In genomic region chr14:25377900-25378716, GRCm38 (mm10) we compare ENCODE assay signal across 8 mouse cellular contexts.
DNase-seq lines count a peak whose midpoint lies in the region; ATAC-seq lines count a peak whose summit lies in the region.

No protein-coding gene starts in this region.

- H3K9ac ChIP-seq in embryonic facial prominence, embryonic 15.5 days = peak overlapping the region; percentile 56
- H3K9ac ChIP-seq in heart, embryonic 12.5 days = peak overlapping the region; percentile 81
- H3K9ac ChIP-seq in kidney, embryonic 16.5 days (replicated peaks; ENCODE audit: low read length) = peak overlapping the region; percentile 87

- H3K36me3 ChIP-seq in erythroblast, embryonic 14.5 days (ENCODE audit: control insufficient read depth) = no peaks in the 10 kb centered on the region
- no peaks in the 10 kb centered on the region for H3K36me3 ChIP-seq in embryonic facial prominence, embryonic 15.5 days
- no peaks in the 10 kb centered on the region for H3K36me3 ChIP-seq in heart, embryonic 12.5 days
- H3K36me3 ChIP-seq in kidney, embryonic 16.5 days (ENCODE audit: insufficient read depth, low read length) = no peaks in the 10 kb centered on the region

- H3K27ac ChIP-seq in embryonic facial prominence, embryonic 15.5 days (replicated peaks) = peak overlapping the region; percentile 99
- H3K27ac ChIP-seq in heart, embryonic 12.5 days (ENCODE audit: poor library complexity, severe bottlenecking) = peak overlapping the region; percentile 100
- H3K27ac ChIP-seq in kidney, embryonic 16.5 days (ENCODE audit: low read length) = peak overlapping the region; percentile 99

- H3K4me3 ChIP-seq in erythroblast, embryonic 14.5 days (replicated peaks) = peak overlapping the region; percentile 34
- peak overlapping the region; percentile 51 for H3K4me3 ChIP-seq in embryonic facial prominence, embryonic 15.5 days (replicated peaks)
- peak overlapping the region; percentile 52 for H3K4me3 ChIP-seq in heart, embryonic 12.5 days
- peak overlapping the region; percentile 48 for H3K4me3 ChIP-seq in kidney, embryonic 16.5 days (ENCODE audit: low read length)

- H3K4me2 ChIP-seq in embryonic facial prominence, embryonic 15.5 days (replicated peaks) = peak overlapping the region; percentile 64
- H3K4me2 ChIP-seq in heart, embryonic 12.5 days = peak overlapping the region; percentile 68
- peak overlapping the region; percentile 70 for H3K4me2 ChIP-seq in kidney, embryonic 16.5 days (replicated peaks; ENCODE audit: low read depth, low read length)

- DNase-seq in liver = peak; percentile 70
- DNase-seq in spleen, postnatal 36 days (ENCODE audit: low spot score in 2 of 2) = peak; percentile 81 to 84

- under 1% methylated on average over 43 of the region's 54 CpGs for WGBS in embryonic facial prominence, embryonic 15.5 days
- under 1% methylated on average over 52 of the region's 54 CpGs for WGBS in heart, embryonic 12.5 days
- under 1% methylated on average over 53 of the region's 54 CpGs for WGBS in kidney, embryonic 16.5 days

- H3K4me1 ChIP-seq in erythroblast, embryonic 14.5 days (ENCODE audit: control insufficient read depth) = peaks cover 3% of the 10 kb centered on the region
- H3K4me1 ChIP-seq in embryonic facial prominence, embryonic 15.5 days = peaks cover 44% of the 10 kb centered on the region
- peaks cover 49% of the 10 kb centered on the region for H3K4me1 ChIP-seq in heart, embryonic 12.5 days (replicated peaks)
- H3K4me1 ChIP-seq in kidney, embryonic 16.5 days (ENCODE audit: insufficient read depth, low read length) = peaks cover 65% of the 10 kb centered on the region

- H3K27me3 ChIP-seq in erythroblast, embryonic 14.5 days (ENCODE audit: control insufficient read depth) = peaks cover 53% of the 10 kb centered on the region
- H3K27me3 ChIP-seq in embryonic facial prominence, embryonic 15.5 days = no peaks in the 10 kb centered on the region
- H3K27me3 ChIP-seq in heart, embryonic 12.5 days (replicated peaks) = no peaks in the 10 kb centered on the region
- no peaks in the 10 kb centered on the region for H3K27me3 ChIP-seq in kidney, embryonic 16.5 days (ENCODE audit: insufficient read depth, low read length)

- H3K9me3 ChIP-seq in erythroblast, embryonic 14.5 days (ENCODE audit: control insufficient read depth, low read length) = no peaks in the 10 kb centered on the region
- no peaks in the 10 kb centered on the region for H3K9me3 ChIP-seq in embryonic facial prominence, embryonic 15.5 days (replicated peaks)
- no peaks in the 10 kb centered on the region for H3K9me3 ChIP-seq in heart, embryonic 12.5 days (replicated peaks)
- no peaks in the 10 kb centered on the region for H3K9me3 ChIP-seq in kidney, embryonic 16.5 days (ENCODE audit: low read length)

- no peak for ATAC-seq in erythroblast, adult 5-6 weeks (replicated peaks; ENCODE audit: low FRiP score, poor library complexity, severe bottlenecking)
- ATAC-seq in embryonic facial prominence, embryonic 15.5 days (ENCODE audit: insufficient number of reproducible peaks, low FRiP score, low TSS enrichment, low read depth) = peak; percentile 91
- ATAC-seq in heart, embryonic 12.5 days (ENCODE audit: insufficient number of reproducible peaks, low FRiP score) = peak; percentile 84
- peak; percentile 94 for ATAC-seq in kidney, embryonic 16.5 days (ENCODE audit: low FRiP score, low TSS enrichment)
- peak; percentile 77 for ATAC-seq in monocyte, adult 5-6 weeks (replicated peaks; ENCODE audit: insufficient number of reproducible peaks, low FRiP score, low TSS enrichment, poor library complexity, severe bottlenecking)
